ENCODE assay signal across 7 mouse cellular contexts in the genomic region with DNA sequence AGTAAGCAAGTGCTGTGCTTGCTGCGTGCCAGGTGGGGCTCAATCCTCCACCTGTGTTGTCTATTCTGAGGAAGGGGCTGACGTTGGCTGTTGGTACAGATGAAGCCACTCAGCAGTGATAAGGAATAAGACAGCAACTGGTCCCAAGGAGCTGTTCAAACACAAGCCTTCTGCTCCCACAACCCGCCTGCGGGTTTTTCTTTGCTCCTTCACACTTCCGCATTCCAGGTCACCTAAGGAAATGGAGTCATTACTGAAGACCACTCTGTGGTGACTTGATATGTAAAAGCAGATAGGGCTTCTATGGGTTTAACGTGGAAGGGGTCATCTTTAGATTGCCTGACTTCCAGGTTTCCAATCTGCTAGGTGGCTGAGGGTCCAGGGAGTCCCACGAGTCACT. TPM values are rescaled to one million over a fixed set of nuclear protein-coding genes. Genes with fewer than 3 reads are reported as not detected.
DNase-seq lines count a peak whose midpoint lies in the region; ATAC-seq and TF ChIP-seq lines count a peak whose summit lies in the region.

No protein-coding gene starts in this region.

- peak overlapping the region; percentile 42; the same call in 1 of the 2 replicates for H3K9ac ChIP-seq in kidney, postnatal 0 days (ENCODE audit: low read depth, low read length)
- no peak overlapping the region for H3K9ac ChIP-seq in embryonic facial prominence, embryonic 12.5 days
- H3K9ac ChIP-seq in hindbrain, embryonic 13.5 days = no peak overlapping the region
- H3K9ac ChIP-seq in midbrain, embryonic 16.5 days (ENCODE audit: low read depth, low read length) = no peak overlapping the region

- no peak for DNase-seq in kidney, postnatal 0 days (ENCODE audit: low spot score)
- DNase-seq in kidney, postnatal 25 days = no peak
- DNase-seq in gastrocnemius, adult 18-20 months (ENCODE audit: low spot score) = no peak

- TF ChIP-seq CTCF in kidney, postnatal 0 days (IDR thresholded peaks at IDR 0.05; ENCODE audit: low read depth) = no peak

- no peak overlapping the region for H3ac ChIP-seq in myocyte (ENCODE audit: control insufficient read depth, insufficient read length)

- peak overlapping the region; percentile 84 for H3K4me2 ChIP-seq in kidney, postnatal 0 days (ENCODE audit: low read length)
- peak overlapping the region; percentile 82 for H3K4me2 ChIP-seq in embryonic facial prominence, embryonic 12.5 days (replicated peaks)
- no peak overlapping the region for H3K4me2 ChIP-seq in hindbrain, embryonic 13.5 days
- H3K4me2 ChIP-seq in myocyte (ENCODE audit: low read depth) = peak overlapping the region; percentile 92
- H3K4me2 ChIP-seq in midbrain, embryonic 16.5 days (ENCODE audit: low read length) = no peak overlapping the region

- peak overlapping the region; percentile 68 for H3K4me3 ChIP-seq in kidney, postnatal 0 days (replicated peaks; ENCODE audit: low read depth, low read length)
- H3K4me3 ChIP-seq in embryonic facial prominence, embryonic 12.5 days = no peak overlapping the region
- no peak overlapping the region for H3K4me3 ChIP-seq in hindbrain, embryonic 13.5 days
- peak overlapping the region; percentile 73 for H3K4me3 ChIP-seq in myocyte
- no peak overlapping the region for H3K4me3 ChIP-seq in midbrain, embryonic 16.5 days (ENCODE audit: low read depth, low read length)

- peaks cover 56% of the 10 kb centered on the region for H3K4me1 ChIP-seq in kidney, postnatal 0 days (replicated peaks; ENCODE audit: insufficient read depth, low read length)
- peaks cover 64% of the 10 kb centered on the region for H3K4me1 ChIP-seq in embryonic facial prominence, embryonic 12.5 days
- peaks cover 65% of the 10 kb centered on the region for H3K4me1 ChIP-seq in hindbrain, embryonic 13.5 days (replicated peaks)
- peaks cover 5% of the 10 kb centered on the region; the same call in 1 of the 2 replicates for H3K4me1 ChIP-seq in midbrain, embryonic 16.5 days (ENCODE audit: control insufficient read depth, insufficient read depth, low read length)

- H3K27ac ChIP-seq in kidney, postnatal 0 days = peak overlapping the region; percentile 91
- H3K27ac ChIP-seq in embryonic facial prominence, embryonic 12.5 days = peak overlapping the region; percentile 94
- peak overlapping the region; percentile 40; the same call in 1 of the 2 replicates for H3K27ac ChIP-seq in hindbrain, embryonic 13.5 days
- no peak overlapping the region for H3K27ac ChIP-seq in midbrain, embryonic 16.5 days (ENCODE audit: low read length)

- H3K9me3 ChIP-seq in kidney, postnatal 0 days (replicated peaks; ENCODE audit: low read length) = no peaks in the 10 kb centered on the region
- H3K9me3 ChIP-seq in embryonic facial prominence, embryonic 12.5 days = no peaks in the 10 kb centered on the region
- H3K9me3 ChIP-seq in hindbrain, embryonic 13.5 days = no peaks in the 10 kb centered on the region
- no peaks in the 10 kb centered on the region for H3K9me3 ChIP-seq in midbrain, embryonic 16.5 days (replicated peaks; ENCODE audit: control insufficient read depth, low read length, poor library complexity, severe bottlenecking)

- H3K27me3 ChIP-seq in kidney, postnatal 0 days (ENCODE audit: insufficient read depth, low read length) = no peaks in the 10 kb centered on the region
- no peaks in the 10 kb centered on the region for H3K27me3 ChIP-seq in embryonic facial prominence, embryonic 12.5 days
- H3K27me3 ChIP-seq in hindbrain, embryonic 13.5 days = 0 out of 2 replicates have a peak, but pooled peaks cover 7% of the 10 kb centered on the region
- no peaks in the 10 kb centered on the region for H3K27me3 ChIP-seq in myocyte (ENCODE audit: control insufficient read depth, insufficient read depth, insufficient read length)
- no peaks in the 10 kb centered on the region for H3K27me3 ChIP-seq in midbrain, embryonic 16.5 days (ENCODE audit: control insufficient read depth, insufficient read depth, low read depth, low read length)

- no peak for ATAC-seq in kidney, postnatal 0 days (replicated peaks; ENCODE audit: low FRiP score, low read depth)
- ATAC-seq in embryonic facial prominence, embryonic 12.5 days (ENCODE audit: insufficient number of reproducible peaks, insufficient read depth, low FRiP score, low TSS enrichment) = no peak
- no peak for ATAC-seq in hindbrain, embryonic 13.5 days (ENCODE audit: low FRiP score)
- ATAC-seq in midbrain, embryonic 16.5 days = no peak

- TF ChIP-seq POLR2A in myocyte (IDR thresholded peaks at IDR 0.05; ENCODE audit: insufficient read length, low read depth) = no peak

- peaks cover 72% of the 10 kb centered on the region for H3K79me2 ChIP-seq in myocyte (ENCODE audit: control insufficient read depth, insufficient read depth)

- H3K36me3 ChIP-seq in kidney, postnatal 0 days (ENCODE audit: insufficient read depth, low read length) = no peaks in the 10 kb centered on the region
- H3K36me3 ChIP-seq in embryonic facial prominence, embryonic 12.5 days = no peaks in the 10 kb centered on the region
- no peaks in the 10 kb centered on the region for H3K36me3 ChIP-seq in hindbrain, embryonic 13.5 days
- no peaks in the 10 kb centered on the region for H3K36me3 ChIP-seq in myocyte (ENCODE audit: control insufficient read depth, insufficient read depth)
- no peaks in the 10 kb centered on the region for H3K36me3 ChIP-seq in midbrain, embryonic 16.5 days (ENCODE audit: control insufficient read depth, insufficient read depth, low read length)

- 47% methylated on average over 7 of the region's 7 CpGs for WGBS in kidney, postnatal 0 days
- WGBS in embryonic facial prominence, embryonic 12.5 days = 61% methylated on average over 7 of the region's 7 CpGs
- 73% methylated on average over 7 of the region's 7 CpGs for WGBS in hindbrain, embryonic 13.5 days
- WGBS in midbrain, embryonic 16.5 days = 82% methylated on average over 7 of the region's 7 CpGs

TF ChIP-seq in myocyte, 11 proteins besides CTCF, POLR2A, EP300 and RAD21:
- TF ChIP-seq MAX (IDR thresholded peaks at IDR 0.05; ENCODE audit: low read depth) (no peak), TCF12 (IDR thresholded peaks at IDR 0.05; ENCODE audit: insufficient read depth, poor library complexity, severe bottlenecking) (no peak), POLR2AphosphoS2 (IDR thresholded peaks at IDR 0.05; ENCODE audit: insufficient read length, low read depth) (no peak), REST (IDR thresholded peaks at IDR 0.05; ENCODE audit: insufficient read depth, insufficient read length) (no peak), TCF3 (IDR thresholded peaks at IDR 0.05; ENCODE audit: insufficient read length, low read depth) (no peak), CEBPB (IDR thresholded peaks at IDR 0.05; ENCODE audit: insufficient read depth, poor library complexity, severe bottlenecking) (no peak), MYOG (IDR thresholded peaks at IDR 0.05; ENCODE audit: control insufficient read depth in 1 of 3, insufficient read depth in 1 of 3, insufficient read length in 2 of 3, low read depth in 2 of 3) (no peak), USF1 (IDR thresholded peaks at IDR 0.05; ENCODE audit: low read depth) (no peak), MYOD1 (IDR thresholded peaks at IDR 0.05; ENCODE audit: control insufficient read depth in 1 of 3, insufficient read length in 2 of 3, low read depth in 2 of 3) (no peak), SRF (IDR thresholded peaks at IDR 0.05; ENCODE audit: control insufficient read depth, insufficient read length, low read depth) (no peak), E2F4 (IDR thresholded peaks at IDR 0.05; ENCODE audit: insufficient read depth) (no peak)
TF ChIP-seq in myocyte: peak in this region for 0.

RNA-seq across cellular contexts. Expression of gene Csrp1, which starts 11.5 kb away (rescaled TPM):
- 189 and 190 TPM in 2 replicates for polyA plus RNA-seq in kidney, postnatal 0 days (2015; fragmentation: Nextera tagmentation; extraction: Ambion mirVana)
- 75.1 and 78.9 TPM in 2 replicates for polyA plus RNA-seq in embryonic facial prominence, embryonic 12.5 days (2016; fragmentation: Nextera tagmentation; extraction: Ambion mirVana)
- polyA plus RNA-seq in hindbrain, embryonic 13.5 days (2015; fragmentation: Nextera tagmentation; extraction: Ambion mirVana) = 22.9 and 25.3 TPM in 2 replicates
- 219 TPM for polyA plus RNA-seq in myocyte (2012; fragmentation: generic; extraction: Trizol)
- total RNA-seq in gastrocnemius, adult 18-20 months (2021) = 10 to 100 TPM; 21.6 to 31.7 TPM
- polyA plus RNA-seq in midbrain, embryonic 16.5 days (2015; fragmentation: Nextera tagmentation; extraction: Ambion mirVana) = 11.4 and 13.1 TPM in 2 replicates

RNA-seq across cellular contexts. Expression of gene Phlda3, which starts 34.5 kb away (rescaled TPM):
- 76.4 and 78.4 TPM in 2 replicates for polyA plus RNA-seq in kidney, postnatal 0 days (2015; fragmentation: Nextera tagmentation; extraction: Ambion mirVana)
- polyA plus RNA-seq in embryonic facial prominence, embryonic 12.5 days (2016; fragmentation: Nextera tagmentation; extraction: Ambion mirVana) = 52.8 and 55.0 TPM in 2 replicates
- 19.6 and 20.6 TPM in 2 replicates for polyA plus RNA-seq in hindbrain, embryonic 13.5 days (2015; fragmentation: Nextera tagmentation; extraction: Ambion mirVana)
- 317 TPM for polyA plus RNA-seq in myocyte (2012; fragmentation: generic; extraction: Trizol)
- 100 to 1,000 TPM; 152 to 154 TPM for total RNA-seq in gastrocnemius, adult 18-20 months (2021)
- 26.6 and 33.0 TPM in 2 replicates for polyA plus RNA-seq in midbrain, embryonic 16.5 days (2015; fragmentation: Nextera tagmentation; extraction: Ambion mirVana)

RNA-seq across cellular contexts. Expression of gene Tnni1, which starts 47.8 kb away (rescaled TPM):
- 7.9 and 8.9 TPM in 2 replicates for polyA plus RNA-seq in kidney, postnatal 0 days (2015; fragmentation: Nextera tagmentation; extraction: Ambion mirVana)
- polyA plus RNA-seq in embryonic facial prominence, embryonic 12.5 days (2016; fragmentation: Nextera tagmentation; extraction: Ambion mirVana) = 48.6 and 66.8 TPM in 2 replicates
- 5.6 and 6.0 TPM in 2 replicates for polyA plus RNA-seq in hindbrain, embryonic 13.5 days (2015; fragmentation: Nextera tagmentation; extraction: Ambion mirVana)
- 3,569 TPM for polyA plus RNA-seq in myocyte (2012; fragmentation: generic; extraction: Trizol)
- total RNA-seq in gastrocnemius, adult 18-20 months (2021) = 100 to 1,000 TPM; 310 to 354 TPM
- polyA plus RNA-seq in midbrain, embryonic 16.5 days (2015; fragmentation: Nextera tagmentation; extraction: Ambion mirVana) = 0.35 and 1.1 TPM in 2 replicates

Comparison
In these comparisons a context has a peak if more than half of its experiments do, and no peak if none do; other contexts are left out.
1. H3K4me2 ChIP-seq: peak in kidney, postnatal 0 days (single experiment), embryonic facial prominence, embryonic 12.5 days (single experiment) and myocyte (single experiment); none in hindbrain, embryonic 13.5 days (single experiment) and midbrain, embryonic 16.5 days (single experiment).
2. H3K4me3 ChIP-seq: peak in kidney, postnatal 0 days (single experiment) and myocyte (single experiment); none in embryonic facial prominence, embryonic 12.5 days (single experiment), hindbrain, embryonic 13.5 days (single experiment) and midbrain, embryonic 16.5 days (single experiment).
3. RNA of gene Tnni1, which starts 47.8 kb away (polyA plus RNA-seq): 3,569 TPM in myocyte (single experiment); 48.6 to 66.8 TPM in embryonic facial prominence, embryonic 12.5 days, 7.9 to 8.9 TPM in kidney, postnatal 0 days, 5.6 to 6.0 TPM in hindbrain, embryonic 13.5 days and 0.35 to 1.1 TPM in midbrain, embryonic 16.5 days; every median in the first group is over 10 times any median in the second.